In the genomic region with DNA sequence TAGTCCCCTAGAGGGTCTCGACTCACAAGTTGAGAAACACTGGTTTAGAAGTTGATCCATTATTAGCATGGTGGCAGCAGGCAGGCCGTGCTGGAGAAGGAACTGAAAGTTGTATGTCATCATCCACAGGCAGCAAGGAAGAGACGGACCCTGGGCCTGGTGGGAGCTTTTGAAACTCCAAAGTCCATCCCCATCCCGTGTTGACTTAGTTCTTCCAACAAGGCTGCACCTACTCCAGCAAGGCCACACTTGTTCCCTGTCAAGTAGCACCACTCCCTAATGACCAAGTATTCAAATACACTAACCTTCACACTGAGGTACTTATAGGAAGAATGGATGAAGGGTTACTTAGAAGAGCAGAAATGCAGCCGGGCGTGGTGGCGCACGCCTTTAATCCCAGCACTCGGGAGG, we compare ENCODE assay signal across 16 mouse cellular contexts. TPM values are rescaled to one million over a fixed set of nuclear protein-coding genes. Genes with fewer than 3 reads are reported as not detected.
A peak's percentile ranks its signal among the peaks of the same experiment; 100 is the strongest.
DNase-seq lines count a peak whose midpoint lies in the region; ATAC-seq and TF ChIP-seq lines count a peak whose summit lies in the region.
"Had no signal": no experiment of that assay in that cellular context is flagged by ENCODE, and none has a peak within 500 bp of the region (broad histone marks: within the 10 kb centered on the region; RNA-seq: fewer than 3 reads in every experiment).

No protein-coding gene starts in this region.

- peaks cover 6% of the 10 kb centered on the region; the same call in 1 of the 2 replicates for H3K36me3 ChIP-seq in stomach, embryonic 15.5 days

- 75% methylated on average over 9 of the region's 9 CpGs for WGBS in stomach, embryonic 15.5 days

- no peak for TF ChIP-seq POLR2A in bone marrow macrophage, adult 2 months (IDR thresholded peaks at IDR 0.05; ENCODE audit: borderline replicate concordance, low read depth, low read length)

- peak overlapping the region; percentile 70; the same call in 1 of the 2 replicates for H3K27ac ChIP-seq in bone marrow macrophage, adult 2 months (ENCODE audit: insufficient read depth, low read depth, low read length)
- H3K27ac ChIP-seq in stomach, embryonic 15.5 days, result no peak overlapping the region
- H3K27ac ChIP-seq: left cerebral cortex, adult 2 months; midbrain, embryonic 15.5 days had no signal

- no peak for TF ChIP-seq CTCF in bone marrow macrophage, adult 2 months (IDR thresholded peaks at IDR 0.05; ENCODE audit: low read depth, low read length)

- H3K4me3 ChIP-seq in bone marrow macrophage, adult 2 months (ENCODE audit: insufficient read depth, low read length), result no peak overlapping the region
- H3K4me3 ChIP-seq in stomach, embryonic 15.5 days (replicated peaks), result no peak overlapping the region
- H3K4me3 ChIP-seq: left cerebral cortex, adult 2 months; midbrain, embryonic 15.5 days had no signal

- H3K27me3 ChIP-seq in stomach, embryonic 15.5 days (replicated peaks), result no peaks in the 10 kb centered on the region
- H3K27me3 ChIP-seq: midbrain, embryonic 15.5 days had no signal

- peaks cover 33% of the 10 kb centered on the region for H3K4me1 ChIP-seq in bone marrow macrophage, adult 2 months (ENCODE audit: control insufficient read depth, insufficient read depth, low read length)
- H3K4me1 ChIP-seq in stomach, embryonic 15.5 days, result 0 out of 2 replicates have a peak, but pooled peaks cover 6% of the 10 kb centered on the region

- H3K4me2 ChIP-seq in stomach, embryonic 15.5 days, result no peak overlapping the region
- H3K4me2 ChIP-seq: lung, embryonic 14.5 days; midbrain, embryonic 15.5 days had no signal

- H3K9me3 ChIP-seq in stomach, embryonic 15.5 days, result no peaks in the 10 kb centered on the region
- H3K9me3 ChIP-seq: midbrain, embryonic 15.5 days had no signal

- peak; percentile 20 for DNase-seq in liver
- DNase-seq in lung, postnatal 10 days, result peak; percentile 15
- no peak for DNase-seq in kidney, adult 11 months
- no peak for DNase-seq in MN1 (ENCODE audit: low spot score)
- DNase-seq in cerebellum, adult 8-10 months, result no peak
- DNase-seq: cerebellum, adult 18-20 months; embryo, embryonic 11 days; forebrain, postnatal 0 days; gastrocnemius, postnatal 36 days; kidney, postnatal 4 days; lung, embryonic 14.5 days; right cerebral cortex, adult 18-20 months had no signal

- H3K9ac ChIP-seq in stomach, embryonic 15.5 days, result no peak overlapping the region
- H3K9ac ChIP-seq: forebrain, postnatal 0 days; lung, embryonic 14.5 days; midbrain, embryonic 15.5 days had no signal

- peak; percentile 76 for ATAC-seq in stomach, embryonic 15.5 days (ENCODE audit: insufficient read depth, low FRiP score, low read depth)
- ATAC-seq: forebrain, postnatal 0 days; midbrain, embryonic 15.5 days had no signal

RNA-seq across cellular contexts. Expression of gene Ppp4r2, which starts 17.3 kb away (rescaled TPM):
- polyA plus RNA-seq in bone marrow macrophage, adult 2 months (2012; ENCODE audit: insufficient read depth, insufficient read length, missing spikeins), result 66.7 and 69.2 TPM in 2 replicates
- polyA plus RNA-seq in stomach, embryonic 15.5 days (2015; fragmentation: Nextera tagmentation; extraction: Ambion mirVana), result 16.1 and 17.4 TPM in 2 replicates

Comparison
In these comparisons a context has a peak if more than half of its experiments do, and no peak if none do; other contexts are left out.
1. DNase-seq: peak in liver (single experiment) and lung, postnatal 10 days (single experiment); none in kidney, adult 11 months (single experiment), MN1 (single experiment) and cerebellum, adult 8-10 months (single experiment).